Mouse (Mus musculus) hindbrain, embryonic 14.5 days (tissue): ENCODE results near the gene Nfe2l3. TPM values are rescaled to one million over a fixed set of nuclear protein-coding genes. Genes with fewer than 3 reads are reported as not detected.

ENCODE experiments used
- ATAC-seq: fragments of 200-750 bp; cut with Nextera tagmentation; 2 replicates; pipeline ENCODE4 v1.8.0; 2017; ENCODE audit warnings: moderate number of reproducible peaks, mild to moderate bottlenecking, moderate TSS enrichment, moderate library complexity; ENCODE audit not compliant: low FRiP score
- DNase-seq: peaks from one replicate; pipeline ENCODE4 v3.0.0-alpha.2; 2015; ENCODE audit warnings: low spot score
- H3K27ac ChIP-seq: fragments of 300-500 bp; sonication (generic); 2 replicates; pipeline ENCODE4 v1.5.1; 2014; ENCODE audit warnings: mild to moderate bottlenecking, moderate library complexity
- H3K27me3 ChIP-seq: fragments of 300-500 bp; sonication (generic); 2 replicates; pipeline ENCODE4 v1.6.1; 2014; ENCODE audit warnings: mild to moderate bottlenecking, low read length, mixed read lengths; ENCODE audit not compliant: control insufficient read depth, insufficient read depth
- H3K36me3 ChIP-seq: fragments of 300-500 bp; sonication (generic); replicated peaks from 2 replicates; pipeline ENCODE4 v1.6.1; 2014; ENCODE audit not compliant: control insufficient read depth, insufficient read depth
- H3K4me1 ChIP-seq: fragments of 300-500 bp; sonication (generic); replicated peaks from 2 replicates; pipeline ENCODE4 v1.6.1; 2014; ENCODE audit warnings: antibody characterized with exemption, low read length, mixed read lengths; ENCODE audit not compliant: control insufficient read depth, insufficient read depth
- H3K4me2 ChIP-seq: fragments of 300-500 bp; sonication (generic); replicated peaks from 2 replicates; pipeline ENCODE4 v1.6.1; 2014; ENCODE audit warnings: mild to moderate bottlenecking, moderate library complexity
- H3K4me3 ChIP-seq: fragments of 300-500 bp; sonication (generic); replicated peaks from 2 replicates; pipeline ENCODE4 v1.5.1; 2014; ENCODE audit warnings: mild to moderate bottlenecking, low read length
- H3K9ac ChIP-seq: fragments of 300-500 bp; sonication (generic); 2 replicates; pipeline ENCODE4 v1.6.1; 2014
- H3K9me3 ChIP-seq: fragments of 300-500 bp; sonication (generic); 2 replicates; pipeline ENCODE4 v1.6.1; 2016; ENCODE audit warnings: low read length; ENCODE audit not compliant: control insufficient read depth
- WGBS: fragments of 180-500 bp; shearing (Covaris S2); extraction: QIAGEN DNeasy Blood & Tissue Kit; methylation state at CpG from one replicate; pipeline ENCODE4 v1.1.7; 2014; 5-methylcytosine and 5-hydroxymethylcytosine counted together
- polyA plus RNA-seq: library from polyadenylated mRNA; unstranded; fragments of >200 nt; fragmentation: Nextera tagmentation; extraction: Ambion mirVana; gene quantifications from 2 replicates; pipeline ENCODE4 v1.2.1, GENCODE M21; 2014

Nfe2l3 gene
- polyA plus RNA-seq, 1 experiment from 2014 or later: 6.0 TPM

DNA sequence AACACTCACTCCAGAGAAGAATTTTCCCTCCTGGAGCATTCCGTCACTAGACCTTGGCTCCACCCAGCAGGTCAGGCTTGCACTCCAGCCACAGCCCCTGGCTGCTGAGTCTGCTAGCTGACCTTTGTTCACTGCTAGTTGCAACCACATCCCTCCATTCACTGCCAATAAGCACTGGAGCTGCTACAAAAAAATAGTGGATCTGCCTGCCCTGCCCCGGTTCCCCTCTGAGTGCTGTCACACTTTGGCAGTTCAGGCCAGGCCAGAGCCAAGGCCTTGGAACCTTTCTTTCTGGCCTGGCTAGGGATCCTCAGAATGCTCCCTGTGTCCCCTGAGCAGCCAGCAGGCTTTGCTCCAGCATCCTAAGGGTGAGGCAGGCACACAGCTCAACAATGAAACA, 57.3 kb downstream of the Nfe2l3 start:
- Histone ChIP-seq H3K4me2 (no peak overlapping the region), H3K4me3 (no peak overlapping the region), H3K27me3 (no peaks in the 10 kb centered on the region), H3K36me3 (0 out of 2 replicates have a peak, but pooled peaks cover under 1% of the 10 kb centered on the region), H3K27ac (no peak overlapping the region), H3K9ac (no peak overlapping the region), H3K4me1 (no peaks in the 10 kb centered on the region), H3K9me3 (no peaks in the 10 kb centered on the region)
- DNase-seq (no peak), ATAC-seq (no peak)
- WGBS: 60% methylated on average over 2 of the region's 2 CpGs

DNA sequence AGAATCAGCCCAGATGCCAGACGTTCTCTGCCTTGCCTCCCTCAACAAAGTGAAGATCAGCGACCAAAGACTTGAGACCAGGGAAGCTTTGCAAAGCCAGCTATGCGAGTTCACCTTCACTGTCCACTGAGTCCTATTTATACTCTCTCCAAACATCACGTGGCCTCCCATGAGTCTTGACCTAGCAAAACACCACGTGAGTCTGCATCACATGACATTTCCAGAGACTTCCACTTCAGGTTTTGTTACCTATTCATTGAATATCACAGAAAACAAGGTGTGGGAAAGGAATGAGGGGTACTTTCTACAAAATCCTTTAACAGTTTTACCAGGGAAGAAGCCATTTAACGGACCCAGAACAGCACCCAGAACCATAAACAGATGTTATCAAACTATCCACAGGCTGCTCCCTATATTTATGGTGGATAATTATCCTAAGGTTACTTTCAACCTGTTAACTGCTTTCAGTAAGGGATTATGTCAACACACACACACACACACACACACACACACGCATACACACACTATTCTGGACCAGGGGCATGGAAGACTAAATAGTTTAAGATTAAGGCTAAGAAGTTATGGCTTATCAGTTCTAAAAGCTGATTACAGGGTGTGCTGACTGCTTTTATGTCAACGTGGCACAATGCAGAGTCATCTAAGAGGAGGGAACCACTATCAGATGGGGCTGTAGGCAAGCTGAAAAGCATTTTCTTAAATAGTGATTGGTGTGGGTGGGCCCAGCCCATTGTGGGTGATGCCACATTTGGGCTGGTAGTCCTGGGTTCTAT, 65.0 kb downstream of the Nfe2l3 start:
- H3K36me3 ChIP-seq: no peaks in the 10 kb centered on the region
- H3K9me3 ChIP-seq: no peaks in the 10 kb centered on the region
- H3K9ac ChIP-seq: no peak overlapping the region
- no peak overlapping the region for H3K4me2 ChIP-seq
- no peak for DNase-seq
- no peak overlapping the region for H3K27ac ChIP-seq
- no peak for ATAC-seq
- 79% methylated on average over 8 of the region's 8 CpGs for WGBS
- no peaks in the 10 kb centered on the region for H3K4me1 ChIP-seq
- no peak overlapping the region for H3K4me3 ChIP-seq
- H3K27me3 ChIP-seq: no peaks in the 10 kb centered on the region

DNA sequence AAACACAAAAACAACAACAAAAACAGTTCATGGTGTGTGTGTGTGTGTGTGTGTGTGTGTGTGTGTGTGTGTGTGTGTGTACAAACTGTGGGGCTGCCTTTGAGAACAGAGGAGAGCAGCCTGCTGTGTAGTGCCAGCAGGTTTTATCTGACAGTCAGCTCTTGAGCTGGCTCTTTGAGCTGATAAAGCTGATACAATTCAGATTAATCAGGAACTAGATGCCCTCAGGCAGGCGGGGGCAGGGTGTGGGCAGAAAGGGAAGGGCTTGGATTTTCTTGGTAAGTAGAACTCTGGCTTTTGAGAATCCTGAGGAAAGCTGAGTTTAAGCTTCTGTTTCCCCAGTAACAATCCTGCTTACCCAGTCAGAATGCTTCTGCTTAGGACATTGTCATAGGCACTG, 73.2 kb downstream of the Nfe2l3 start:
- Histone ChIP-seq H3K9me3 (no peaks in the 10 kb centered on the region), H3K9ac (no peak overlapping the region), H3K36me3 (no peaks in the 10 kb centered on the region), H3K4me3 (no peak overlapping the region), H3K4me2 (no peak overlapping the region), H3K27me3 (no peaks in the 10 kb centered on the region), H3K4me1 (0 out of 2 replicates have a peak, but pooled peaks cover 3% of the 10 kb centered on the region), H3K27ac (no peak overlapping the region)
- WGBS: 64% methylated on average over 1 of the region's 1 CpGs
- DNase-seq (no peak), ATAC-seq (no peak)

DNA sequence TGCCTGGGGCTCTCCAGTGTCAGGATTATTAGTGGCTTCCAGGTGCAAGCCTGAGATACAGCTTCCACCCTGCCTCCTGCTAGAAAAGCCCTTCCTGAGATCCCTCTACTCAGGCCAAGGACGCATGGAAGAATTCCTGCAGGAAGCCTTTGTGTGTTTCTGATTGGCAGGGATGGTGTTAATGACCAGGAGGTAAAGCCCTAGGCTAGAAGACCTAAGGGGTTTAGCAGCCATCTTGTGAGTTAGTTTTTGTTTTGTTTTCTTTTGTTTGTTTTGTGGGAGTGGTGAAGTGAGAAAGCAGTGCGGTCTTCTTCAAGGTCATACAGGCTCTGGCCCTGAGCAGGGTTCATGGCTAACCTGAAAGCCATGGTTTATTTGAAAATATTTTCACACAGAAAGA, 75.1 kb downstream of the Nfe2l3 start:
- H3K9me3 ChIP-seq: no peaks in the 10 kb centered on the region
- no peak overlapping the region for H3K9ac ChIP-seq
- ATAC-seq (no peak), DNase-seq (no peak)
- no peak overlapping the region for H3K4me3 ChIP-seq
- H3K27me3 ChIP-seq: no peaks in the 10 kb centered on the region
- no peak overlapping the region for H3K4me2 ChIP-seq
- H3K36me3 ChIP-seq: no peaks in the 10 kb centered on the region
- H3K27ac ChIP-seq: no peak overlapping the region
- H3K4me1 ChIP-seq: 0 out of 2 replicates have a peak, but pooled peaks cover 3% of the 10 kb centered on the region
- WGBS: 71% methylated on average over 2 of the region's 2 CpGs

Other genes starting within 250 kb of the Nfe2l3 start
- 701 and 734 TPM in 2 replicates for gene Hnrnpa2b1, start 37.2 kb downstream of the Nfe2l3 start, polyA plus RNA-seq
- gene Cbx3, start 37.7 kb downstream of the Nfe2l3 start, polyA plus RNA-seq: 353 and 390 TPM in 2 replicates
- gene Snx10, start 91.2 kb downstream of the Nfe2l3 start, polyA plus RNA-seq: 60.3 and 69.1 TPM in 2 replicates